Mouse (Mus musculus) spleen, adult 2 months (tissue): ENCODE results near the gene Zg16.

ENCODE experiments used
- CTCF ChIP-seq: fragments of 200-500 bp; IDR thresholded peaks from 2 replicates; pipeline ENCODE4 v1.5.1; 2011; ENCODE audit warnings: mild to moderate bottlenecking, inconsistent platforms; ENCODE audit not compliant: insufficient read depth, insufficient read length, insufficient replicate concordance; ENCODE audit errors: extremely low read depth
- POLR2A ChIP-seq: fragments of 200-500 bp; IDR thresholded peaks from 2 replicates; pipeline ENCODE4 v1.6.1; 2011; ENCODE audit warnings: low read depth, low read length, inconsistent platforms

DNA sequence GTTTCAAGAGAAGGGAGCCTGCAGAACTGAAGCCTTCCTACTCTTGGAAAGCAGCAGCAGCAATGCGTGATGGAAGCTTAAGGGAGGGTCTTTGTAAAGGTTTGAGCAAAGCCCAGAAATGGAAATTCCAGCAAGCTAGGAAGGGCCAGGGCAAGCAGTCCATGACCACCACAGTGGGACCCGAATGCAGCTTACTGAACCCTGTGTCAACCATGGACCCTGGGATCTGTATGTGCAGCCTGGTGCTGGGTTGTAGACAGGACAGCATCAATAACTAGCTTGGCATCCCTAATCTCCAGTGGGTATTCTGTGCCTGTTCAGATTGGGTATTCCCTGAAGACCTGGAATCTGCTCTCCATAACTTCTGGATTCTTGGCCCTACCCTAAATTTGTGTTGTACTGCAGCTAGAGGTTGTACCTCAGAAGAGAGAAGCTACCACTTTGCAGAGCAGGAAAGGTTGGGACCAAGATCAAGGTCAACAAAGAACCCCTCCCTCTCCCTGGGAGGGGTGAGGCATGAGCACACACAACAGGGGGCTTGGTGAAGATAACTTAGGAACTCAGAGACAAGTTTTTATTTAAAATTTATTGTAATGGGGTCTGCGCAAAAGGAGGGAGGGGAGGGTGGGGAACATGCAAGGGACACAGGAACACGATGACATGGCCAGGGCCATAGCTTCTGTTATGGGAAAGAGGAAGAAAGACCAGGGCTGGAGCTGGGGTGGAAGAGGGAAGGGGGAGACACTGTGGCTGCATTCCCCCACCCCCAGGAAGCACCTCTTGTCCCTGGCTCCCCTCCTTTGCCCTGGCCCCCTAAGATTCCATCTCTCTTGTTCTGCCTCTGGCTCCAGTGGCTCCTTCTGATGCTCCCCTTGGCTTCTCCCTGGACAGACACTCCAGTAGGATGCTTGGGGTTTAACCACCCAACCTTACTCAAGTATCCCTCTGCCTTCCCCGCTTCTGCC, 65.3 kb downstream of the Zg16 start:
- TF ChIP-seq CTCF (no peak), POLR2A (no peak)
